Mouse (Mus musculus): ENCODE measurements around the gene Lmna.
A peak's percentile ranks its signal among the peaks of the same experiment; 100 is the strongest.

The Lmna gene

DNA sequence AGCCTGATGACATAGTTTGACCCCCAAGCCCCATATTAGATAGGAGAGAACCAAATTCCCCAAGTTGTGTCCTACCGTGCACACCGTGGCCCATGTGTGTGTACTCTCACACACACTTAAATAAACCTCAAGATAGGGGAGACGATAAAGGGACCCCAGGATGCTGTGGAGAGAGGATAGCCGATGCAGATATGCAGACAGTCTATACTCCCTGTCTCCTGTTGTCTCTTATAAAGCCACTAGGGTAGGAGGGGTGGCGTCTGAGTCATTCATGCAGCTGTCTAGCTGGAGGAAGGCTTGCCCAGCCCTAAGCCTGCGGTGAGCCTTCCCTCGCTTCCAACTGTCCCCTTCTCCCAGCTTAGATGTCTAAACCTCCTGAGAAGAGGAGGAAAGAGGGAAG, 9.7 kb downstream of the Lmna start:
- DNase-seq: no peak

DNA sequence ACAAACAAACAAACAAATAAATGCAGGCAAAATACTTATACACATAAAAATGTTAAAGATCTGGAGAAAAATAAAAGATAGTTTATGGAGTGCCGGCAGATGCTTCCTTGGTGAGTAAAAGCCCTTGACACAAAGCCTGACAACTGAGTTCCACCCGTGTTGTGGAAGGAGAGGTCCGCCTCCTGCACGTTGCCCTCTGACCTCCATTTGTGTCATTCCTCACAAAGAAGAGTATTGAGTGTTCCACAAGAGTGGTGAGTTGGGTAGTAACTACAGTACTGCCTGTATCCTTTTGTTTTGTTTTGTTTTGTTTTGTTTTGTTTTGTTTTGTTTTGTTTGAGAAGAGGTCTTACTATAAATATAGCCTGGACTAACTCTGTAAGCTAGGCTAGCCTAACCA, 10.2 kb downstream of the Lmna start:
- DNase-seq: no peak

DNA sequence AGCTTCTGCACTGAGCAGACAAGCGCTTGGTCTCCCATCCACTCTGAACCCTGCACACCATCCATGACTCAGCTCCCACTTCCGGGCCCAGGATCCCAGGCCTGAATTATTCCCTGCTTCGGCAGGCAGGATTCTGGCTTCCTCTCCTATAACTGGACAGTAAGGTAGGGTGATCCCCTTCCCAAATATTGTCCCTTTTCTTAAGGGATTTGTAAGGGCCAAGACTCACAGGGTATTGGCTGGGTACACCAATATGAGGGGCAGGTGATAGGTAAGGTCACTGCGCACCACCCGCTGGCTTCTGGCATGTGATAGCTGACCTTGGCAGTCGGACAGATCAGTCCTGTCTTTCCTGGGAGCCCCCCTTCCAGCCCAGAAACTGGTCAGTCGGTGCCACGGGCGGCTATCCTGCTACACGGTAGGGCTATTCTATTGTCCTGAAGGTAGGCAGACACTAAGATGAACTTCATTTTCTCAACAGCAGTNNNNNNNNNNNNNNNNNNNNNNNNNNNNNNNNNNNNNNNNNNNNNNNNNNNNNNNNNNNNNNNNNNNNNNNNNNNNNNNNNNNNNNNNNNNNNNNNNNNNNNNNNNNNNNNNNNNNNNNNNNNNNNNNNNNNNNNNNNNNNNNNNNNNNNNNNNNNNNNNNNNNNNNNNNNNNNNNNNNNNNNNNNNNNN, 13.9 kb downstream of the Lmna start:
- no peak for DNase-seq

DNA sequence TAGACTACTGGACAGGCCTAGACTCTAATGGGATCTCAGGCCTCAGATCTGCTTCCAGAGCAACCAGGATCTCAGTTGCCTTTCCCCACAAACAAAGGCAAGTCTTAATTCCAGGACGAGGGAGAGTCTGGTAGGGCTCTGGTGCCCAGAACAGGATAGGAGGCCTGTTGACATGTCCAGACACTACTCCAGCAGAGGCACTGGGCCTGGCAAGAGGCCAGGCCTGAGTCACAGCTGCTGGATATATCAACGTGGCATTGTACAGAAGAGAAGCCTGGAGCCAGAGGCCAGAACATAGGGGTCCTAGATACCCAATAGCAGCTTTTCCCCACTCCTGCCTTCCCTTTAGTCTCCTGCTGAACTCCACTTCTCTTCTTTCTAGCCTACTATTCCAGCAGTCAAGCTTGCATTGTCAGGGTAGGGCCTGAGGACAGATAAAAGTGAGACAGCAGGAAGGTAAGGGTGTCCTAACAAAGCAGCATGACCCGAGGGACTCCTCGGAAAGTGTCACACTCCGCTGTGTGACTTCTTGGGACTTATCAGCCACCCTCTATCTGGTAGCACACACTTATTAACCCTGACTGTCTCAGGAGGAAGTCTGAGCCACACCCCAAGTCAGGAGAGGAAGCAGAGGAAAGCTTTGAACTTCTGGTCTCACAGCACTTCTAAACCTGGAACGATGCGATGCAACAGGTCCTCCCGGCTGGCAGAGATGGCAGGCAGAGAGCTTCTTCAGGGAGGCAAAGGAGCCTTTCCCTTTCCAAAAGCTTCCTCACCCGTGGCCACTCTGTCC, 14.7 kb downstream of the Lmna start:
- no peak for DNase-seq

DNA sequence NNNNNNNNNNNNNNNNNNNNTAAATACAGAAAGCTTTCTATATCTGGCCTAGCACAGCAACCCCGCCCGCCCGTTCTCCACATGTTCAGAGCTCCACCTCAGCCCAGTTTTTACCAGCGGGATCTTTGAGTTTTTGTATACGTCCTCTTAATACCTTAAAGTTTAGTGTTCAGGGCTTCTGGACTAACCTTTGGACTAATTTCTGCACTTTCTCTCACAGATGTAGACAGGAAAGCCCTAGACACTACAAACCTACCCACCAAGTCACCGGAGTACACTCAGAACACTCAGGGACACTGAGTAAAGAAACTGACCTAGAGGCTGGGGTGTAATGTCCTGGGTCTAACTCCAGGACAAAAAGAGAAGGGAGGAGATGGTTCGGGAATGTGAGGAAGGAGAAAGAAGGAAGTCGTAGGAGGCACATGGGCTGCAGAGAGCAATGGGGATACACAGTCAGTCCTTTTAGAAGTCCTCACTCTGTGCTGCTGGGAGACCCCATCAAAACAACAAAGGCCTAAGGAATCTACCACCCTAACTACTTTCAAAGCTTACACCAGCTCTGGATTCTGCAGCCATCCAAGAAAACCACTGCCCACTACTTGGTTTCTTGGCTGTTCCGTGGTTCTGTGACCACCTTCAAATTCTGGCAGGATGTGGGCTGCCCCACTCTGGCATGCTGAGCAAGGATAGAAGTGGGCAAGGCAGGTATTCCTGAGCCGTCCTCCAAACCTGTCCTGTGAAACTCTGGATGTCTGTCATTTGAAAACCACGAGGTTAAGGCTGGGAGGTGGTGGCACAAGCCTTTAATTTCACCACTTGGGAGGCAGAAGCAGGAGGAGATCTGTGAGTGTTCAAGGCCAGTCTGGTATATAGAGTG, 15.8 kb downstream of the Lmna start:
- no peak for DNase-seq

DNA sequence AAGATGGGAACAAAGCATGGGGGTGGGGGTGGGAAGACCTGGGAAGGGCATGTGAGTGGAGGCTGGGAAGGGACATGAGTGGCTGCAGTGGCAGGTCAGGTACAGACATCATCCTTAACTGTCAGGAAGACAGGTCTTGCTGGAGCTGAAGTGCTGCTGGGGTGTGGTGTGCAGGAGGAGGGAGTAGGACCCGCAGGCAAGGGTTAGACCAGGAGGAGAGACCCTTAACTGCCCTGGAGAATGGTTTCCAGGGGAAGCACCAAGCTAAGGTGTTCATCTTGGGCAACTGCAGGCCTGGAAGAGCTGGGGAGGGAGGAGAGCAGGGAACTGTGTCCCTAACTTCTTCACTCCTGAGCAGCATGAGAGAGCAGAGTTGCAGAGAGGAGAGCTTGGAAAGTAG, 22.4 kb downstream of the Lmna start:
- no peak for DNase-seq

DNA sequence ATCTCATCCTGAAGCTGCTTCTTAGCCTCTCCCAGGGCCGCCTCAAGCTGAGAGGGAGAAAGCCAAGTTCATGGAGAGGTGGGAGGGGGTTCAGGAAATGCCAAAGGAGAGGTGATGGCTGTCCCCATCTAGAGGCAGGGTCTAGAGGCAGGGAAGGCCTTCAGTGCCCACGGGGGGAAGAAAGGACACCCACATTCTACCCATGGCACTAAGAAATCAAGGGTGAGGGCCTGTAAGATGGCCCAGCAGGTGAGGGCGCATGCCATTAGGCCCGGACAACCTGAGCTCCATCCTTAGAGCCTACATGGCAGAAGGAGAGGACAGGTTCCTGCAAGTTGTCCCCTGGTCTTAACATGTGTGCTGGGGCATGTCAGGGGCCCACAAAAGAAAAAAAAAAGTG, 22.9 kb downstream of the Lmna start:
- no peak for DNase-seq

- no peak for DNase-seq
Observed at GRCm38 (mm10) chr3:88486043-88486442, 23.7 kb downstream of the Lmna start.

- peak; percentile 70 for DNase-seq
Observed at GRCm38 (mm10) chr3:88484597-88485316, 25.0 kb downstream of the Lmna start.

- peak; percentile 88 for DNase-seq
Observed at GRCm38 (mm10) chr3:88483621-88484020, 26.1 kb downstream of the Lmna start.

- DNase-seq: no peak
Observed at GRCm38 (mm10) chr3:88483141-88483540, 26.6 kb downstream of the Lmna start.

DNA sequence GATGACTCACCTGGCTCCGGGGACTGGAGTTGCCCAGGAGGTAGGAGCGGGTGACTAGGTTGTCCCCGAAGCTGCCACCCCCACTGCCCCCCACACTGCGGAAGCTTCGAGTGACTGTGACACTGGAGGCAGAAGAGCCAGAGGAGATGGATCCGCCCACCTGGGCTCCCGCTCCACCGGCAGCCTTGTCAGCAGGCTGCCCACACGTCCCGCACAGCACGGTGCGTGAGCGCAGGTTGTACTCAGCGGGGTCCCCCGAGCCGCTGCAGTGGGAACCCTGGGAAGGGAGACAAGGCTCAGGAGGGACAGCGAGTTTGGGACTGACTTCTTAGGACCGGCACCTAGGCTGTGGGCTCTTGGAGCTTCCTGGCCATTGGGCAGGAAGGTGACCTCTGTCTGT, 27.4 kb downstream of the Lmna start:
- DNase-seq: no peak

DNA sequence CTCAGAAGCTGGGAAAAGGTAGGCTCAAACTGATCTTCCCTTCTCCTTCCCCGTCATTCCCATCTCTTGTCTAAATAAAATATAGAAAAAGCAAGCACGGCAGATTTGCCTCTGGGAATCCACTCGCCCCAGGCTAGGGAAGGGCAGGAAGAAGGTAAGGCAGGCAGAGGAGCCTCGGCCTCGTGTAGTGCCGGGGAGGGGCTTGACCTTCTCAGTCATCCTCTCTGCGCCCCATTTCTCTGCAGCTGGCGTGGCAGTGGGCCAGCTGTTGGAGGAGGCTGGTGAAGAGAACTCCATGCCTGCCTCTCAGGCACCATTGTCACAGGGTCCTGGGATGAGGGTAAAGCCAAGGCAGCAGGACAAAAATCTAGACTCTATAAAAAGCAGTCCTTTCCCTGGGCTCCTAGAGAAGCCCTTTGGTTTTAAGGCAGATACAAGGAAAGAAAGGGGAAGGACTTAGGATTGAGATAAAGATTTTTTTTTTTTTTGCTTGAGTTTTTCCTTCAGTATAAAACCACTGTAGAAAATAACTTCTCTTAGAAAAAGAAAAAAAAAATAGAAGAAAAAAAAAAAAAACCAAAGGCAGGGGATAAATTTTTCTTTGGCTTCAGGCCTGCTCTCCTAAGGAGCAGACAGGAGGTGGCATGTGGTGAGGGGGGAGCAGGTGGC, 28.2 kb downstream of the Lmna start:
- no peak for DNase-seq

GRCm38 (mm10) chr3:88480679-88481078, 29.1 kb downstream of the Lmna start:
- DNase-seq: no peak

- no peak for DNase-seq
Observed at GRCm38 (mm10) chr3:88479828-88480227, 29.9 kb downstream of the Lmna start.

DNA sequence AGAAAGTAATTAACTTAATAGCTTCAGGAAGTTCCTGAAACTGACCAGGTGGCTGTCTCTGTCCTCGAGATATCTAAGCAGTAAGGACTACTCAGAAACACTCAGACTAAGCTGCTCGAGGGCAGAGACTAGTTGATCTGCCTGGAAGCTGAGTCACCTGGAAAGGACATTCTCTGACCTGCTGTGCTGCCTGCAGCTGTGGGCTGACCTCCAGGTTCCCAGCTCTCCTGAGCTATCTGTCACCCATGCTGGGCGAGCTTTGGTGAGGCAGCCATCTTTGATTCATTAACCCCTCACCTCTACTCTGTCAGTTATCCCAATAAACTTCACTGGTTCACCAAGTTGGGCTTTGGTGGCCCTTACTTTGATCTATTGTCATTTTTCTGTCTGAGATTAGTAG, 30.6 kb downstream of the Lmna start:
- DNase-seq: no peak

DNA sequence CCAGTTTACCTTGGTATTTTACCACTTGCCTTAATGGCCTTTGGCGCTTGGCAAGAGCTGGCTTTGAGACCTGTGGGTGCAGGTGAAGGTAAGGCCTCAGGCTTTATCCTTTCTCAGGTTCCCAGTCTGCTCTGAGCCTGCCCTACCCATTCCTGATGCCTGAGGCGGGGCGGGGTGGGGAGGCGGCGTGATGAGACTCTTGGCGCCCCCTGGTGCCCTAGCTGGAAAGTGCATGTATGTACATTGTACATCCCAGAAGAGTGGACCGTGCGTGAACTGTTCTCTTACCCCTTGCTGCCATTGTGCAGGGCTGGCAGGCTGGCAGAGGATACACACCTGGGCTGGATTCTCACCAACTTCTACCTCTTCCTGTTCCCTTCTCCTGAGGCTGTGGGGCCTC, 32.0 kb downstream of the Lmna start:
- DNase-seq: peak; percentile 91

DNA sequence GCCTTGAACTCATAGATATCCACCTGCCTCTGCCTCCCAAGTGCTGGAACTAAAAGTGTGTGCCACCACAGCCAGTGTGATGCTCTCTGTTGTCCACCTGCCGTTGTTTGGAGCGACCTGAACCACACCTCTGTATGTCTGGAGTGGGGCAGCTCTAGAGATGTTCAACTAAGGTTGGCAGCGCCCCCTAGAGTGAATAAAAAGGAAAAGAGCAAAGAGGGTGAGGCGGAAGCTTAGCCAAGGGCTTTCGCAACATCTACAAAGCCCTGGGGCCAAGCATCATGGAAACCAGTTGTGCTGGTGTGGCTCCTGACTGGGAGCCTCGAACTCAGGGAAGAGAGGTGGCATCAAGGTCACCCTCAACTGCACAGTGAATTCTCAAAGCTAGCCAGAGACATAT, 33.4 kb downstream of the Lmna start:
- no peak for DNase-seq

GRCm38 (mm10) chr3:88473571-88473970, 36.2 kb downstream of the Lmna start:
- DNase-seq: no peak

GRCm38 (mm10) chr3:88473020-88473419, 36.7 kb downstream of the Lmna start:
- DNase-seq: no peak

- no peak for DNase-seq
Observed at GRCm38 (mm10) chr3:88470943-88471479, 38.7 kb downstream of the Lmna start.

GRCm38 (mm10) chr3:88469466-88469865, 40.3 kb downstream of the Lmna start:
- no peak for DNase-seq
